Mouse (Mus musculus): ENCODE measurements around the gene Esyt1. TPM values are rescaled to one million over a fixed set of nuclear protein-coding genes. Genes with fewer than 3 reads are reported as not detected.
A peak's percentile ranks its signal among the peaks of the same experiment; 100 is the strongest.

Gene Esyt1
- total RNA-seq, 4 experiments from 2014 or later = 16.5 to 17.5 (median 17.1) TPM

GRCm38 (mm10) chr10:128538340-128538870 is 12.7 kb upstream of the Esyt1 start:
- DNase-seq (ENCODE audit: low spot score) = no peak

- DNase-seq (ENCODE audit: low spot score) = peak; percentile 95
Measured at GRCm38 (mm10) chr10:128536266-128536940, 10.7 kb upstream of the Esyt1 start.

- DNase-seq (ENCODE audit: low spot score) = no peak
Measured at GRCm38 (mm10) chr10:128535624-128536265, 10.1 kb upstream of the Esyt1 start.

- no peak for DNase-seq (ENCODE audit: low spot score)
Measured at GRCm38 (mm10) chr10:128535206-128535605, 9.5 kb upstream of the Esyt1 start.

- no peak for DNase-seq (ENCODE audit: low spot score)
Measured at GRCm38 (mm10) chr10:128526366-128527356, 990 bp upstream of the Esyt1 start.

GRCm38 (mm10) chr10:128524732-128525662 is 674 bp downstream of the Esyt1 start:
- peak; percentile 57 for DNase-seq (ENCODE audit: low spot score)

- DNase-seq (ENCODE audit: low spot score) = no peak
Measured at GRCm38 (mm10) chr10:128524111-128524731, 1.4 kb downstream of the Esyt1 start.

- DNase-seq (ENCODE audit: low spot score) = no peak
Measured at GRCm38 (mm10) chr10:128522351-128522750, 3.3 kb downstream of the Esyt1 start.

GRCm38 (mm10) chr10:128520591-128520990 is 5.1 kb downstream of the Esyt1 start:
- DNase-seq (ENCODE audit: low spot score) = no peak

GRCm38 (mm10) chr10:128518833-128519232 is 6.8 kb downstream of the Esyt1 start:
- DNase-seq (ENCODE audit: low spot score) = peak; percentile 45

GRCm38 (mm10) chr10:128516677-128517076 is 9.0 kb downstream of the Esyt1 start:
- no peak for DNase-seq (ENCODE audit: low spot score)

- DNase-seq (ENCODE audit: low spot score) = no peak
Measured at GRCm38 (mm10) chr10:128516029-128516428, 9.6 kb downstream of the Esyt1 start.

GRCm38 (mm10) chr10:128515044-128515443 is 10.6 kb downstream of the Esyt1 start:
- no peak for DNase-seq (ENCODE audit: low spot score)

GRCm38 (mm10) chr10:128511761-128512160 is 13.9 kb downstream of the Esyt1 start:
- no peak for DNase-seq (ENCODE audit: low spot score)

- DNase-seq (ENCODE audit: low spot score) = no peak
Measured at GRCm38 (mm10) chr10:128511189-128511588, 14.5 kb downstream of the Esyt1 start.

GRCm38 (mm10) chr10:128510301-128510700 is 15.4 kb downstream of the Esyt1 start:
- no peak for DNase-seq (ENCODE audit: low spot score)

GRCm38 (mm10) chr10:128509831-128510230 is 15.8 kb downstream of the Esyt1 start:
- no peak for DNase-seq (ENCODE audit: low spot score)

GRCm38 (mm10) chr10:128509203-128509602 is 16.5 kb downstream of the Esyt1 start:
- DNase-seq (ENCODE audit: low spot score) = no peak

- no peak for DNase-seq (ENCODE audit: low spot score)
Measured at GRCm38 (mm10) chr10:128508260-128508659, 17.4 kb downstream of the Esyt1 start.

- no peak for DNase-seq (ENCODE audit: low spot score)
Measured at GRCm38 (mm10) chr10:128505974-128506373, 19.7 kb downstream of the Esyt1 start.

Measured in heart, adult 8-10 months (tissue).